Mouse (Mus musculus): ENCODE results near the gene Ctf1. TPM values are rescaled to one million over a fixed set of nuclear protein-coding genes. Genes with fewer than 3 reads are reported as not detected.

Ctf1 gene
- total RNA-seq, 2 experiments from 2014 or later = 1.9 to 4.2 TPM

DNA sequence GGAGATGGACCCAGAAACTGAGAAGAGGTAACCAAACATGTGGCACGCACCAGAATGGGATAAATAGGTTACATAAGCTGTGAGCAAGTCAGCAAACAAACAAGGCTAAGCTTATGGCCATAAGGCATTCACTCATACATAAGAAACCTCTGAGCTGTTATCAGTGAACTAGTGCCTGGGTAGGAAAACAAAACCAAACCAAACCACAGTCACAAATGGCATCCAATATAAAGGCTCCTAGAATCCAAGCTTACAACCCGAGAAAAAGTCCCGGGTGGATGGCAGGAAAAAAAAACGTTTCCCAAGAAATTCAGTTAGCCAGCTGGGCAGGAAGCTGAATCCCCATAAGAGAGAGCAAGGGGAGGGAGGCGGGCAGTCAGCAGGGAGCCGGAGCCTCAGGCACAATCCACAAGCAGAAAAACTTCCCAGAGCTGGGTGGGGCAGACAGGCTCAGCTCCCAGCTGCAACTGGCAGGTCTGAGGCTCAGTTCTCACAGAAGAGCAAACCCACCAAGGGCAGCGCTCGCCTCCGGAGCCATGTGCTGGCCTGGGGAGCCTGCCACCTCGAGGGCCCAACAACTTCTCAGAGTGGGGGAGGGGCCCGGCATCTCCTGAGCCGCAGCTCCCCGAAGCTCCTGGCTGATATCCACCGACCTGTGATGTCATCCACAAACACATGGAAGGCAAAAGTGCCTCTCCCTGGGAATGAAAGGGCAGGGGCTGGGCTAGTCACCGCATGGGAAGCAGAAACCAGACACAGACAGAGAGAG lies 21.1 kb upstream of the Ctf1 start:
- ATAC-seq (replicated peaks; ENCODE audit: low FRiP score, low TSS enrichment, poor library complexity, severe bottlenecking) = no peak

DNA sequence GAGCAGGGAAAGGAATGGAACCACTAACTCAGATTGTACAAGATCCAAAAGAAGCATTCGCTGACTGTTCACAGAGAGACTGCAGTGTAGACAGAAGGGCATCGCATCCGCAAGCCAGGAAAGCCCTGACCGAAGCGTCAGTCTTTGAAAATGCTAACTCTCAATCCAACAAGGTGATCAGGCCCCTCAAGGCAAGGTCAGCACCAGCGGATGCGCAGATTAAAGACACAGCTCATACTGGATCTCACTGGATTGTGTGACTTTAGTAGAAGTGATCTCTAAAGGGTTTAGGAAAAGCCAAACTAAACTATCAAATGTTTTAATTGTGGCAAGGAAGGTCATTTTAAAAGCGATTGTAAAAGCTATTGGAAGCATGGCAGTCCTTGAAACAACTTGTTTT lies 19.2 kb upstream of the Ctf1 start:
- no peak for ATAC-seq (replicated peaks; ENCODE audit: low FRiP score, low TSS enrichment, poor library complexity, severe bottlenecking)

DNA sequence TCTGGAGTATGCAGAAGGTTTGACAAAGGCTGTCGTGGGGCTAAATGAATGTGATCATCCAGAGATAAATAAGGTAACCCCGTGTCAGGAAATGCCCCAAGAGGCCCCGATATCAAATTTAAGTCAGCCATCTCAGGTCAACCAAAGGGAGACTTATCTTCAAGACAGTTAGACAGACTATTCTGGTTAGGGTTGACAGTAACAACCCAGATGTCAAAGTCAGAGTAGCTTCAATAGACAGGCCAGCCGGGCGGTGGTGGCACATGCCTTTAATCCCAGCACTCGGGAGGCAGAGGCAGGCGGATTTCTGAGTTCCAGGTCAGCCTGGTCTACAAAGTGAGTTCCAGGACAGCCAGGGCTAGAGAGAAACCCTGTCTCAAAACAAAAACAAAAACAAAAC lies 18.8 kb upstream of the Ctf1 start:
- ATAC-seq (replicated peaks; ENCODE audit: low FRiP score, low TSS enrichment, poor library complexity, severe bottlenecking) = 0 out of 2 replicates have a peak, but pooled peaks have one; percentile 55

DNA sequence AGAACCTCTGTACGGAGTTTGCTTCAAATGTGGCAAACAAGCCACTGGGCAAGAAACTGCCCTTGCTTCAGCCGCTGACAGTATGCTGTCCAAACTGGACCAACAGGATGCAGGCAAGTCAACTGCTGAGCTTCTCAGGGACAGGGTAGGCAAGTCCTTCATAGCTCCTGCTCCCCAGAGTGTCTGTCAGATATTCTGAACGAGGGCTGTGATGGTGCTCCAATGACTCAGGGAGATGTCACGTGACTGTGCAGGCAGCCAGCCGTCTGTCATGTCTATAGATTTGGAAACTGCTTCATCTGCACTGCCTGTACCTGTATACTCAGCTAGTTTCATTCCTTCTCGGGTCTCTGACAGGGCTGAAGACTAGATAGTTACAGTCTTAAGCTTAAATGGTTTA lies 13.6 kb upstream of the Ctf1 start:
- ATAC-seq (replicated peaks; ENCODE audit: low FRiP score, low TSS enrichment, poor library complexity, severe bottlenecking) = no peak

DNA sequence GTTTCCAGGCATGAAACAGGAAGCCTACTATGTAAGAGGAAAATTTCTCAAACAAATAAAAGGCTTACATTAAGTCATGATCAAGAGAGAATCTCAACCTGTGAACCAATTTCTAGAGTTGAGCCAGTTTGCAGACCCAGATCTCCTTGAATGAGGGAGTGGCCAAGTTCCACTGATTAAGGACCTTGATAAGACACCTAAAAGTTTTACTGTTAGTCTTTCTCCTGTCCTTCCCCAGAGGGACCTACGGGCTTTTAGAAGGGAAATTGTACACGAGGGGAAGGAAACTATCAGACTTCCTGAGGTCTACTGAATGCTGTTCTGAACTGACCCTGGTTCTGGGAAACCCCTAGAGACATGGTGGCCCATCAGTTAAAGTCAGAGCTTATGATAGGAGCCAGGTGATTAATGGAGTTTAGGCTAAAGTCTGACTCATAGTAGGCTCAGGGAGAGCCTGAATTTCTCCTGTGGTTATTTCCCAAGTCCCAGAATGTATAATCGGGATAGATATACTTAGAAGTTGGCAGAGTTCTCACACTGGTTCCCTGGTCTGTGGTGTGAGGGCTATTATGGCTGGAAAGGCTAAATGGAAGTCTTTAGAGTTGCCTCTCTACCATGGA lies 11.7 kb upstream of the Ctf1 start:
- ATAC-seq (replicated peaks; ENCODE audit: low FRiP score, low TSS enrichment, poor library complexity, severe bottlenecking) = no peak

DNA sequence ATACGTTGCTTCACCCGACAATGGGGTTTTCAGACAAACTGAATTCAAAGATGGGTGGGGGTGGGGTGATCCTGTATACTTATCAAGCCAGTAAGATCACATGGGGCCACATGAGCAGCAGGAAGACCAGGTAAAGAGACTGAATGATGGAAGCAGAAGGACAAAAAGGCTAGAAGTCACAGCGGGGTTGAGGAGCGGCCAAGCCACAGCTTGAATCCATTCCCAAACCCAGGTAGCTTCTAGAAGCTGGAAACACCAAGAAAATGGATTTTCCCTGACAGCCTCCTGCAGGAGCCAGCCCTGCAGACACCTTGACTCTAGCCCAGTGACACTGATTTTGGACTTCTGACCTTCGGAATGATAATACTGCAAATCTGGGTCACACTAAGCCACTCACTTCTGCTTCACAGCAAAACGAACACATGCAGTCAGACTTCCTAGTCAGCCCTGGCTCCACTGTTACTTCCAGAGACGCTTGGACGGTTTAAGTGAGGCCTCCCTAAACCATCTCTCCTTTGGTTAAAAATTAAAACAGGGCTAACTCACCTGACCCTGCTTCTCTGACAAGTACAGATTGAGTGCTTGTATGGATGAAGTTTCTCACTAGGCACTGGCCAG lies 8.9 kb upstream of the Ctf1 start:
- no peak for ATAC-seq (replicated peaks; ENCODE audit: low FRiP score, low TSS enrichment, poor library complexity, severe bottlenecking)

DNA sequence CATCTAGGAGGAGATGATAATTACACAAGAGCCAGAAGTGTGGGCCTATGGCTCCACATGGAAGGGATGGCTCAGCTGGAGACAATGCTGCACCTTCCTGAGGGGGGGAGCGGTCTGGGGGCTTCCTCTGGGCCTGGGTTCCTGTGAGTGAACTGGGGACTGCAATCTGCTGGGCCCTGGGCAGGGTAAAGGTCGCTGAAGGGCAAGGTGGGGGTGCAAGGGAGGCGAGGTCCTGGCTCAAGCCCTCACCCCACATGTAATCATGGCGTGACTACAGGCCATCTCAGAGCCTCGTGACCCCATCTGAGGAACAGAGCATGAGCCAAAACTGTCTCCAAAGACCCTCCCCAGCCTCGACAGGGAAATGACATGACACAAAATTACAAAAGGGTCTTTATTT lies 7.9 kb upstream of the Ctf1 start:
- no peak for ATAC-seq (replicated peaks; ENCODE audit: low FRiP score, low TSS enrichment, poor library complexity, severe bottlenecking)

DNA sequence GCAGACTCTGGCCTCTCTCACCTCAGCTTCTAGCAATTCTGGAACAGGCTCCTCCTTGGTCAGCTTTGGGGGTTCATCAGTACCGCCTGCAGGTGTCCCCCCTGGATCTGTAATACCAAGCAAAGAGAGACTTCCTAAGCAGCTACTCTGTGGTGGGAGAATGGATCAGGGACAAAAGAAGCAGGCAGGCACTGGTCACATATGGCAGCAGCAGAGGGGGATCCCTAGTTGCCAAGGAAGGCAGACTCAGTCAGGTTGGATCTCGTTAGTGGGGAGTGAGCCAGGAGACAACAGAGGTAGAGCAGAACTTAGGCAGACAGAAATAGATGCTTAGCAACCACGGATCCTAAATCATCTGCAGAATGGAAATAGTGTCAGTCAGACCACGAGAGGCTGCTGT lies 6.8 kb upstream of the Ctf1 start:
- ATAC-seq (replicated peaks; ENCODE audit: low FRiP score, low TSS enrichment, poor library complexity, severe bottlenecking) = no peak

DNA sequence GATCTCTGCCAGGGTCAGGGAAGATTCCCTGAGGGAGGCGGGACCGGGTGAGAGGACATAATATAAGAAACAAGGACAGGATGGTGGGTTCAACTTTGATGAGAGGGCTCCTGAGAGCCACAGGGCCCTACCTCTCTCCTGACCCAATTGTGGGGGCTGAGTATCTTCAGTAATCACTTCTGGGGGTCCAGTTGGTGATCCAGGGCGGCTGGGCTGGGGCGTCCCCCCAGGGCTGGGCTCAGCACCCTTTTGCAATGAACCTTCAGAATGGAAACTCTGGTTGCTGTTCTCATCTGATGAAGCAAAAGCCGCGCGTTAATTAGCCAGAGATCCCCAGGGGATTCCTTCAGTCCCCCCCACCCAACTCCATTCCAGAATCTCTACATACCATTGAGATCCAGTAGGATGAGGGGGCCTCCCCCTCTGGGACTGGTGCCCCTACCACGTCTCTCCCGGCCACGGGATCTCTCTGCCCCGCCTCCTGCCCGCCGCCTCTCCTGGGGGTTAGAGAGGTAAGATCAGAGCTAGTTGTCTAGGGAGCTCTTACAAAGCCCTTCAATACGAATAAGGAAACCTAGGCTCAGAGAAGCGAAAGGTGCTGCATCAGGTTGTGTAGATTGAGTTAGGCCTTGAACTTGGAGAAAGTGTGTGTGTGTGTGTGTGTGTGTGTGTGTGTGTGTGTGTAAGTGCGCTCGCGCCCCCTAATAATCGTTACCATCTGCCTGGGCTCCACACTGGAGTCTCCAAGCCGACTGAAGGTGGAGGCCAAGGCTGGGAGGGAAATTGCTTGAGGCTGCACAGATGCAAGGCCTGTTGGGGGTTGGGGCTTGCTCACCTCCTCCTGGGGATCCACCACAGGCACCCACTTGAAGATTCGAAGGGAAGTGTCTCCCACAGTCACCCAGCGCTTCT lies 5.2 kb upstream of the Ctf1 start:
- ATAC-seq (replicated peaks; ENCODE audit: low FRiP score, low TSS enrichment, poor library complexity, severe bottlenecking) = peak; percentile 12

DNA sequence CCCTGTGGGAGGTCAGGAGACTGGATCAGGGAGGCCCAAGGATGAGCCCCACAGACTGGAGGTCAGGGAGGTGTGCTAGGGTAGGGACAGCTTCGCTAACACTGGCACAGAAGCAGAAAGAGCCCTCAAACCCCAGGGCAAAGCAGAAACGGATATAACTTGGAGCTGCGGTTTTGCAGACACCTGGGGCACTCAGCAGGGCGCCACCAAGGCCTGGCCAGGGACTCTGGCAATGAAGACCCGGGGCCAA lies 4.7 kb upstream of the Ctf1 start:
- no peak for ATAC-seq (replicated peaks; ENCODE audit: low FRiP score, low TSS enrichment, poor library complexity, severe bottlenecking)

DNA sequence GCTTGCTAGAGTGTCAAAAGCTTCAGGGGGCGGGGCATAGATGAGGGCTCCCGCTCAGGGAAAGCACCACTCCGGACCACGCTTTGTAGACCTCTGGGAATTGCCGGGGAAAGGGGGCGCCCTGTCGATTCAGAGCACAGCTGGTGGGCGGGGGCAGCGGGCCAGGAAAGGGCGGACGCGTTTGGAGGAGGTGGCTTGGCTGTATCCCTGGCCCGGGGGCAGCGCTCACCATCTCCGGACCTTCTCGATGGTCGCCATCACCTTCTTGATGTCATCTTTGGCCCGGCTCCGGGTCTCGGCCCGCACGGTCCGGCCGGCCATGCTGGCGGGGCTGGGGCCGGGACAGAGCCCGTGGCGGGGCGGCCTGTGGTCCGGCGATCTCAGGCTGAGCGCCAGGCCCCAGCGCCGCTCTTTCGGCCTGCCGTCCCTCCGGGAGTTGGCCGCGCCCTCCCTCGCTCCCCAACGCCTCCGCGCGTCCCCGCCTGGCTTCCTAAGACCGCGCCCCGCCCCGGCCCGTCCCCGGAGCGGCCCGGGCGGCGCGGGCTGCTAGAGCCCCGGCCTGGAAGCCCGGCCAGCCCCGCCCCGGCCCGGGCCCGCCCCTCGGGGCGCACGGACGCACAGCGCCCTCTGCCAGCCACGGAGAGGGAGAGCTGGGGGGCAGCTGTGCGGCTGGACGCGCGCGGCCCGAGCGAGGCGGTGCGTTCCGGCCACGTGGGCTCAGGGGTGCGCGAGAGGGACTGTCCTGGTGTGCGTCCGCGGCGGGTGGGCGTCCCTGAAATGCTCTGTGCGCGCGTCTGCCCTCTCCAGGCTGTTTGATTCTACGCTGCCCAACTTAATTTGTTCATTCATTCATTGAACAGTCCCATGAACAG lies 4.1 kb upstream of the Ctf1 start, which contains the start of gene Bcl7c:
Gene Bcl7c, minus strand, starts transcription at position 727 of the 872 bp plus-strand sequence.
- peak; percentile 77 for ATAC-seq (replicated peaks; ENCODE audit: low FRiP score, low TSS enrichment, poor library complexity, severe bottlenecking)

DNA sequence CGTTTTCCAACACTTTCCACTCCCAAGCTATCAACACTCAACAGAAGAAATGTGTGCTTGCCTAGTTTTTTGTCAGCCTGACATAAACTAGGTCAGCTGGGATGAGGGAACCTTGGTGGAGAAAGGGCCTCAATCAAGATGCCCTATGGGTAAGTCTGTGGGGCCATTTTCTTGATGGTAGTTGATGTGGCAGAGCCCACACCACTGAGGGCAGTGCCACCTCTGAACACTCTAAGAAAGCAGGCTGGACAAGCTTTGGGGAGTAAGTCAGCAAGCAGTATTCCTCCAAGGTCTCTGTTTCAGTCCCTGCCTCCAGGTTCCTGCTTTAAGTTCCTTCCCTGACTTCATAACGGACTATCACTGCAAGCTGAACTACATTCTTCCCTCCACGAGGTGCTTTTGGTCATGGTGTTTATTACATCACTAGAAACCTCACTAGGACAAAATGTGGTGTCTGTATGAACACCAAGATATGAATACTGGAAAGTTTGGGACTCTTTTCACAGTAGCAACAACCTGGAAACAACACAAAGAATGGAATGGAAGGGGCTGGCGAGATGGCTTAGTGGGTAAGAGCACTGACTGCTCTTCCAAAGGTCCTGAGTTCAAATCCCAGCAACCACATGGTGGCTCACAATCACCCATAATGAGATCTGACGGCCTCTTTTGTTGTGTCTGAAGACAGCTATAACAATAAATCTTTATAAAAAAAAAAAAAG lies 3.1 kb upstream of the Ctf1 start:
- ATAC-seq (replicated peaks; ENCODE audit: low FRiP score, low TSS enrichment, poor library complexity, severe bottlenecking) = no peak

DNA sequence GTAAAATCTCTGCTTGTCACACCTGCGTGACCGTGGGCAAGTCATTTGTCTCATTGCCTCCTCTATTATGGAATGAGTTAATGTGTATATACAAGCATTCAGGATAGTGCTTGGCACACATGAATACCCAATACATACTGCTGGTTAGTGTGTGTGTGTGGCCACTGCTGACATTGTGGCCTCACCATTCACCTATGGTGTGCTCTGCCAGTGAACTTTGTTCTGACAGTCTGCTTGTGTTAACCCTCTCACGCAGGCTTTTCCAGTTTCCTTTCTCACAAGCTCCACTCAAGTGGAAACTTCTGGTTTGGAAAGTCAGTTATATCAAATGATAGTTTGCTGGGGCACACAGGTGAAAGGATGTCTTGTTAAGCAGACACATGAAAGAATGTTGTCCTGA lies 1.5 kb upstream of the Ctf1 start:
- no peak for ATAC-seq (replicated peaks; ENCODE audit: low FRiP score, low TSS enrichment, poor library complexity, severe bottlenecking)

DNA sequence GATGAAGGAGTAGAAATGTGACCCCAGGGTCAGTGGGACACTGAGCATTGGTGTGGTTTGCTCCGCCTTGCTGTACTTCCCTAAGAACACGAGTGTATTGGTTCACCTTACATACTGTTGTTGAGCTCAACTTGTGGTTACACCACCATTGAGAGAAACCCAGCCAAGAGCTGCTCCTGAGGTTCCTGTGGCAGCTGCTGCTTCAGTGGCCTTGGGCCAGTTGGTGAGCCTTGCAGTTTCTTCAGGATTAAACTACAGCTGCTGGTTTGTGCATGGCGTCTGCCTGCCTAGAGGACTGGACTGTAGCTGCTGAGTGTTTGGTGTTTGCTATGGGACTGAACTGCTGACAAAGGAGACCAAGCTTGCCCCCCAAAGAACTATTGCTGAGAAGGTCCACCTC lies 1.1 kb upstream of the Ctf1 start:
- ATAC-seq (replicated peaks; ENCODE audit: low FRiP score, low TSS enrichment, poor library complexity, severe bottlenecking) = no peak

DNA sequence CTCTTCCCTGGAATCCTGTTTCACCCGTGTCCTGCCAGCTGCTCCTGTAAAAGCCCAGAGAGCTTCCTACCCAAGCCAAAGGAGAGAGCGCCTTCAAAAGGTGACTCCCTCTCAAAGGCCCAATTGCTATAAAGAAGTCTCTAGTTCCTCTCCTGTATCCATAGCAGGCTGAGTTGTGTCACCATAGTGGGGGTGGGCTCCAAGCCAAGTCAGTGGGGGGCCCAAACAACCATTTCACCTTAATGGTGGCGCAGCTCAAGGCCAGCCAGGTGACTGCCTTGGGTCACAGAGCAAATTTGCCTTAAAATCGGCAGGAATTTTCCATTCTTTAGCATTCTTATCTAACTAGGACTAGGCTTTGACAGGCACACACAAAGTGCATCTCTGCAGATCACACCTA lies 2.3 kb downstream of the Ctf1 start:
- ATAC-seq (replicated peaks; ENCODE audit: low FRiP score, low TSS enrichment, poor library complexity, severe bottlenecking) = no peak

DNA sequence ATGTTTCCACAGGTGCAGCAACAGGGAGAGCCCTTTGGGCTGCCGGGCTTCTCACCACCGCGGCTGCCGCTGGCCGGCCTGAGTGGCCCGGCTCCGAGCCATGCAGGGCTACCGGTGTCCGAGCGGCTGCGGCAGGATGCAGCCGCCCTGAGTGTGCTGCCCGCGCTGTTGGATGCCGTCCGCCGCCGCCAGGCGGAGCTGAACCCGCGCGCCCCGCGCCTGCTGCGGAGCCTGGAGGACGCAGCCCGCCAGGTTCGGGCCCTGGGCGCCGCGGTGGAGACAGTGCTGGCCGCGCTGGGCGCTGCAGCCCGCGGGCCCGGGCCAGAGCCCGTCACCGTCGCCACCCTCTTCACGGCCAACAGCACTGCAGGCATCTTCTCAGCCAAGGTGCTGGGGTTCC lies 4.5 kb downstream of the Ctf1 start:
- ATAC-seq (replicated peaks; ENCODE audit: low FRiP score, low TSS enrichment, poor library complexity, severe bottlenecking) = peak; percentile 60

DNA sequence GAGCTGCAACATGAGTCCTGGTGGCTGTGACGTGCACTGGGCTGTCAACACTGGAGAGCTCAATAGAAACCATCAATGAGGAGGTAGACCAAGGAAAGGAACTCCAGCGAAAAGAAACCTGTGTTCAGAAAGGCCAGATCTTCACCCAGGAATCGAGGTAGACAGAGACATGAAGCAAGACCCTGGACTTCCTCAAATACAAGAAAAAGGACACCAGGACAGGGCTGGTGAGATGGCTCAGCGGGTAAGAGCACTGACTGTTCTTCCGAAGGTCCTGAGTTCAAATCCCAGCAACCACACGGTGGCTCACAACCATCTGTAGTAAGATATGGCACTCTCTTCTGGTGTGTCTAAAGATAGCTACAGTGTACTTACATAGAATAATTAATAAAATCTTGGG lies 5.8 kb downstream of the Ctf1 start:
- no peak for ATAC-seq (replicated peaks; ENCODE audit: low FRiP score, low TSS enrichment, poor library complexity, severe bottlenecking)

DNA sequence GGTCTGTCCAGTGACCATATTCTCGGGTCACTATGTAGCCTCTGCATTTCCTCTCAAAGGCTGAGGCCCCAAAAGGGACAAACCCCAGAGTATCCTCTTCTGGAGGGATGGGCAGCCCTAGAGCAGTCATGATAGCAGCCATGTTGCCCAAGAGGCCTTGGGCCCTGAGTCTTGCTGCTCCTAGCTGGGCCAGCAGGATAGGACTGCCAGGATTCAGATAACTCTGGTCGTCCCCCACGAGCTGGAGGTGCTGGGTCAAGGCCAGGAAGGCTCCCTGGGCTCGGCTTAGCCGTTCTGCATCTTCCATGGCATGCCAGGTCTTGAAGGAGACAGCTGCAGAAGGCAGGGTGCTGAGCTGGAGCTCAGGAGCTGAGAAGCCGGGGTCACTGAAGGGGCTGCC lies 6.7 kb downstream of the Ctf1 start:
- no peak for ATAC-seq (replicated peaks; ENCODE audit: low FRiP score, low TSS enrichment, poor library complexity, severe bottlenecking)

DNA sequence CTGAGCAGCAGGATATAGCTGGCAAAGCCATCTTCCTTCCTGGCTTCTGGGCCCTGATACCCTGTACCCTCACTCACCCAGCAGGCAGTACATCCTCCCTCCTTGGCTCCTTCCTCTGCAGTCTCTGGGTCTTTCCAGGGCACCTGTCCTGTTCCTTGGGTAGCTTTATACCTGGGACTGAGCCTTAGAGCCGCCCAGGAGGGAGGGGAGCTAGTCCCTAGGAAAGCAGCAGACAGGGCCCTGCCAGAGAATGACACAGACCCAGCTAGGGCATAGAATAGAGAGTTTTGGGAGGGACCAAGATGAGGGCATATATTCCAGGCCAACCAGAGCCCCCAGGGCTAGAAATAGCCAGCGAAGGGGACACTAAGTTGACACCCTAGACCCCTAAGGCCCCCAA lies 13.0 kb downstream of the Ctf1 start:
- ATAC-seq (replicated peaks; ENCODE audit: low FRiP score, low TSS enrichment, poor library complexity, severe bottlenecking) = no peak
